Mouse (Mus musculus) left cerebral cortex, adult 8-10 months (tissue): Measurements from ENCODE around the gene Zscan25. TPM values are rescaled to one million over a fixed set of nuclear protein-coding genes. Genes with fewer than 3 reads are reported as not detected.
"Not testable (repeated sequence)": the region's sequence is repeated elsewhere in the genome, so short reads cannot be mapped to it uniquely, and the experiment has no call there.

Experiments
- DNase-seq, 2 experiments: peaks; one replicate each; pipeline ENCODE4 v3.0.0; 2022; ENCODE audit warnings: low spot score in 2 of 2
- total RNA-seq, 4 experiments: library from RNA; stranded (reverse); gene quantifications; 2 replicates each; pipeline ENCODE4 v1.2.4; 2022

The Zscan25 gene
- total RNA-seq: 10 to 100 TPM; 18.5 to 24.1 (median 22.5) TPM

- DNase-seq: peak; percentile 76 to 91
These were observed at the start of gene Zscan25 for GRCm38 (mm10) chr5:145280371-145281143. Gene Zscan25 (plus strand): TSS chr5:145280500.

DNA sequence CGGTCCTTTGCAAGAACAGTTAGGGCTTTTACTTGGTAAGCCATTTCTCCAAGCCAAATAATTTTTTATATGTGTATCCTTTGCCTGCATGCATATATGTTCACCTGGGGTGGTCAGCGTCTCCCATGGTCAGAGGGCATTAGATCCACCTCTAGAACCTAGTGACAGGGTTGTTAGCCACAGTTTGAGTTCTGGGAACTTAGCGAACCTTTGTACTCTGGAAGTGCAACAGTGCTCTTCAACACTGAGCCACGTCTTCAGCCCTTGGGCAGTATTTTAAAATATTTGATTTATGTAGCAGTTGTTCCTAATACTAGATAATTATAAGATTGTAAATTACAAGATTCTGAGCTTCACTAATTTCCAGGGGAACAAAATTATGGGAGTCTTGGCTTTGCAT lies 49.7 kb upstream of the Zscan25 start:
- no peak for DNase-seq

GRCm38 (mm10) chr5:145231367-145231871 lies 48.9 kb upstream of the Zscan25 start, which contains the start of gene Zfp655:
Gene Zfp655 (plus strand): TSS chr5:145231715.
- DNase-seq: peak; percentile 96 to 97

DNA sequence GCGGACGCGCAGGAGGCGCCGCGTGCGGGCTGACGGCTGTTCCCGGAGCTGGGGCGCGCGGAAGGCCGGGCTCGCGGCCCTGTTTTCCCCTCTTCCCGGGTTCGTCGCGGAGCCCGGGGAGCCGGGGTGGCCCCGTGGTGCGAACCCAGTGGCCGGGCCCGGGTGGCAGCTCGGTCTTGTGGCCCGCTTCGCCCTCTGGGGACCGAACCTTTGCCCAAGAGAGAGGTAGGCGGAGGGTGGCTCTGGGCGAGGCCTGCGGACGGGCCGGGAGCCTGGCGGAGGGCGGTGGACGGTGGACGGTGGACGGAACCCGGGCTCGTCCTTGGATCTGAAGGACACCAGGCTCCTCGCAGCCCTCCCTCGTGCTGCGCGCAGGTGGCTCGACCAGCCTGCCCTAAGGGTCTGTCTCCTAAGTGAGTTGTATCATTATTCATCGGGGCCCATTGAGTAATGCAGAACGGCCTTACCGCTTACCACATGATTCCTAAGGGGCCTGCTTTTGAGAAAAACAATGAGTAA lies 48.3 kb upstream of the Zscan25 start:
- DNase-seq: no peak

GRCm38 (mm10) chr5:145234636-145235035 lies 45.7 kb upstream of the Zscan25 start:
- no peak for DNase-seq

DNA sequence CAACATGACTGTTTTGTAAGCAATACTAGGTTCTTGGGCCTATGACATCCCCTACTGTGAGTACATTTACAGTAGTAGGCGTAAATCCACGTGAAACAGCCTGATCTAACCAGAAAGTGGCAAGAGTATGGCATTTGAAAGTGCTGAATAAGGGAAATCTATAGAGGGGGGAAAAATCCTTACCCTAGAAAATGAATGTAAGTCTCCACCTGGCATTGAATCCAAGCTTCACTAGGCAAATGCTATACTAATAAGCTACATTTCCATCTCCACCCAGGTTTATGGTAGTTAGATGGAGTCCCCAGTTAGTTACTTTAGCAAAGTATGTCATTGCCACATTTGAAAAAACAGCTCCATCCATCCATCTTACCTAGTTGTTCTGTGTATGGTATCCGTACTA lies 30.8 kb upstream of the Zscan25 start:
- DNase-seq: no peak

GRCm38 (mm10) chr5:145273568-145273967 lies 6.7 kb upstream of the Zscan25 start:
- not testable (repeated sequence) for DNase-seq

DNA sequence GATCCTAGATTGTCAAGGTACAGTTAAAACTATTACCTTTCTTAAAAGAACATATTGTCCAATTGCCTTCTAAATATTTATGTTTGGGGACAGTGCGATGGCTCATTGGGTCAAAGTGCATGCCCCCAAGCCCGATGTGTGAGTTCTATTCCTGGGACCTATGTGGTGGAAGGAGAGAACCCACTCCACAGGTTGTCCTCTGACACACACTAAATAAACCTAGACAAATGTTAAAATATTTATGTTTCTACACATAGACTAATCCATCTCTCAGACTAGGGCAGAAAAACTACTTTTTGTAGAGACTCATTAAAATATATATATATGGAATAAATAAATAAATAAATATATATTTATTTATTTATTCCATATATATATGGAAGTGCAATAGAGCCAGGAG lies 352 bp upstream of the Zscan25 start:
- DNase-seq: no peak

GRCm38 (mm10) chr5:145288382-145288781 lies 8.1 kb downstream of the Zscan25 start:
- DNase-seq: no peak

- DNase-seq: no peak
These were observed 10.4 kb downstream of the Zscan25 start for GRCm38 (mm10) chr5:145290697-145291096.

DNA sequence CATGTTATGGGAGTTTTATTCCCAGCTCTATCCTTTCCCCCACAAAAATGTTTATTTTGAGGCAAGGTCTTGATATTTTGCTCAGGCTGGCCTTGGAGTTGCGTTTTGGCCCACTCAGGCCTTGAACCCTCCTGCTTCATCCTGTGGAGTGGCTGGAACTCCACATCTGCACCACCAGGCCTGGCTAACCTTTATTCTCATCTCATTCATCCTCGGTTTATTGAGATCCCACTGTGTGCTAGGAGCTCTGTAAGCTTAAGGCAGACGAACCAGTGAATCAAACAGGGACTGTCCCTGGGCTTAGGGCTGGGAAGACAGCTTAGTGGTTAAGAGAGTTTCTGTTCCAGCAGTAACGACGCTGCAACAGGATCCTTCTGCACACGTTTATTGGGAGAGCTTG lies 12.1 kb downstream of the Zscan25 start:
- DNase-seq: no peak

DNA sequence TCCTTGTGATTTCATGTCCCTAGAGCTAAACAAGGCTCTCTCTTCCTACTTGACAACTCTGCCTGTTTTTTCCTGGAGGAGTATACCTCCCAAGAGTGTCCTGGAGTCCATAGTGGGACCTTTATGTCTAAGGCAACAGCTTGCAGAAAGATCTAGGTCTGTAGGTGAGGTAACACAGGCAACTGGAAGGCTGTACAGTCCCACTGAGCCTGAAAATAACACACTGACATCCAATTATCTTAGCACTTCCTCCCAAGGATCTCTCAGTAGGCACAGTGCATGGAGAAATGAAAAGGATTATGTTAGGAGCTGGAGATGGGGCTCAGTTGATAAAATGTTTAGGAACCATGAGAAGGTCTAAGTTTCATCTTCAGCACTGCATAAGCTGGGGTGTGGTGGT lies 20.2 kb downstream of the Zscan25 start:
- DNase-seq: no peak

- DNase-seq: not testable (repeated sequence)
These were observed 21.5 kb downstream of the Zscan25 start for GRCm38 (mm10) chr5:145301796-145302195.

GRCm38 (mm10) chr5:145302424-145302823 lies 22.1 kb downstream of the Zscan25 start:
- DNase-seq: no peak

- not testable (repeated sequence) for DNase-seq
These were observed 26.7 kb downstream of the Zscan25 start for GRCm38 (mm10) chr5:145306953-145307352.

GRCm38 (mm10) chr5:145307811-145308210 lies 27.5 kb downstream of the Zscan25 start:
- DNase-seq: not testable (repeated sequence)

- DNase-seq: no peak
These were observed 33.5 kb downstream of the Zscan25 start for GRCm38 (mm10) chr5:145313845-145314244.

DNA sequence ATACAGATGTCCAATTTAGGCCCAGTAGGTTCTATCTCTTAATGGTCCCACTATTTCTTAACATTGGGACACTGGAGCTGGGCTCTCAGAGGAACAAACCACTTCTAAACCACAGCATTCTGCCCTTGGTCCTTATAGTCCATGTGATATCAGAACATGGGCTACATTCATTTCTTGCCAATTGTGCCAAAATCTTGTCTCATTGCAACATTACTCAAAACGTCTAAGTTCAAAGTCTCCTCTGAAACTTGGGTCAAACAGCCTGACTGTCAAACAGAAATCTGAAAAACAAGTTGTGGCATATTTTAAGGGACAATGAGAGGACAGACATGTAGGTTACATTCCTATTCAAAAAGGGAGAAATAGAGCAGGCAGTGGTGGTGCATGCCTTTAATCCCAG lies 36.8 kb downstream of the Zscan25 start:
- DNase-seq: no peak

DNA sequence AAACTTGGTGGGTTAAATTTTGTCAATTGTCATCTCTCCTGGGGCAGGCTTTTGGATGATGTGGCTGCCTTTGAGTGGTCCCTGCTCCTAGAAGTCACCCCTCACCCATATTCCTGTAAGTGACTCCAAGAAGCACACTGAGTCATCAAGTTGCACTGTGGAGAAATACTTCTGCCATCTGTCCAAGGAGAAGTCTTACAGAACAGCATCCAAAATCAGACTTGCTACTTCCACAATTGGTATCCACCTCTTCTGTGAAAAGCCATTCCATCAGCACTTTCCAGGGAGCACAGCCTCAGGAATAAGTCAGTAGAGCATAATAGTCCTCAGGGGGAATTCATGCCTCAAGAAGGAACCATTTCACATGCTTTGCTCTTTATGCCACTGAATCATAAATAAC lies 58.5 kb downstream of the Zscan25 start:
- peak in 1 of 2 experiments; percentile 32 for DNase-seq
